Comparison of ENCODE assay signal across 8 mouse cellular contexts in genomic region chr3:88914384-88914810, GRCm38 (mm10). TPM values are rescaled to one million over a fixed set of nuclear protein-coding genes. Genes with fewer than 3 reads are reported as not detected.
A peak's percentile ranks its signal among the peaks of the same experiment; 100 is the strongest.
DNase-seq lines count a peak whose midpoint lies in the region; ATAC-seq and TF ChIP-seq lines count a peak whose summit lies in the region.

No protein-coding gene starts in this region.

- H3K27ac ChIP-seq in testis, adult 2 months (ENCODE audit: control insufficient read depth, insufficient read depth, low read depth, low read length): peak overlapping the region; percentile 95
- H3K27ac ChIP-seq in forebrain, embryonic 12.5 days: peak overlapping the region; percentile 85
- H3K27ac ChIP-seq in liver, embryonic 12.5 days: peak overlapping the region; percentile 77
- H3K27ac ChIP-seq in stomach, embryonic 16.5 days (ENCODE audit: low read length): peak overlapping the region; percentile 91

- TF ChIP-seq POLR2A in testis, adult 2 months (IDR thresholded peaks at IDR 0.05; ENCODE audit: control insufficient read depth, low read depth, low read length): no peak

- TF ChIP-seq CTCF in testis, adult 2 months (IDR thresholded peaks at IDR 0.05; ENCODE audit: control insufficient read depth, insufficient read depth, insufficient replicate concordance, low read depth, low read length): no peak

- ATAC-seq in forebrain, embryonic 12.5 days (ENCODE audit: low FRiP score): no peak
- no peak for ATAC-seq in liver, embryonic 12.5 days
- no peak for ATAC-seq in stomach, embryonic 16.5 days (ENCODE audit: insufficient read depth, low FRiP score)

- WGBS in forebrain, embryonic 12.5 days: 28% methylated on average over 8 of the region's 8 CpGs
- 27% methylated on average over 8 of the region's 8 CpGs for WGBS in liver, embryonic 12.5 days (ENCODE audit: insufficient replicate concordance)
- WGBS in stomach, embryonic 16.5 days: 27% methylated on average over 8 of the region's 8 CpGs

- H3K4me3 ChIP-seq in testis, adult 2 months (ENCODE audit: control insufficient read depth, low read depth, low read length): peak overlapping the region; percentile 91
- peak overlapping the region; percentile 77 for H3K4me3 ChIP-seq in forebrain, embryonic 12.5 days (replicated peaks)
- H3K4me3 ChIP-seq in liver, embryonic 12.5 days: peak overlapping the region; percentile 74
- H3K4me3 ChIP-seq in stomach, embryonic 16.5 days (replicated peaks; ENCODE audit: low read length): peak overlapping the region; percentile 70

- intact Hi-C loops in gastrocnemius, postnatal 36 days (cut with DNase I): no loop called here

- peaks cover 7% of the 10 kb centered on the region for H3K36me3 ChIP-seq in testis, adult 2 months (ENCODE audit: control insufficient read depth, insufficient read depth, low read length)
- H3K36me3 ChIP-seq in forebrain, embryonic 12.5 days (replicated peaks): peaks cover 29% of the 10 kb centered on the region
- H3K36me3 ChIP-seq in liver, embryonic 12.5 days: peaks cover 32% of the 10 kb centered on the region
- 0 out of 2 replicates have a peak, but pooled peaks cover 11% of the 10 kb centered on the region for H3K36me3 ChIP-seq in stomach, embryonic 16.5 days (ENCODE audit: control insufficient read depth, insufficient read depth, low read length)

- H3K9ac ChIP-seq in forebrain, embryonic 12.5 days: peak overlapping the region; percentile 76
- H3K9ac ChIP-seq in liver, embryonic 12.5 days: peak overlapping the region; percentile 79
- H3K9ac ChIP-seq in stomach, embryonic 16.5 days (ENCODE audit: low read length): peak overlapping the region; percentile 81

- peak overlapping the region; percentile 75 for H3K4me2 ChIP-seq in forebrain, embryonic 12.5 days
- peak overlapping the region; percentile 96 for H3K4me2 ChIP-seq in liver, embryonic 12.5 days
- H3K4me2 ChIP-seq in stomach, embryonic 16.5 days (ENCODE audit: low read depth, low read length): peak overlapping the region; percentile 62

- DNase-seq in testis, postnatal 10 days (ENCODE audit: low spot score): no peak
- no peak for DNase-seq in layer of hippocampus, postnatal 25 days (ENCODE audit: extremely low spot score in 1 of 2, low spot score in 1 of 2)
- no peak for DNase-seq in gastrocnemius, postnatal 36 days
- no peak for DNase-seq in testis, postnatal 14 days (ENCODE audit: low spot score)

- no peaks in the 10 kb centered on the region for H3K27me3 ChIP-seq in testis, adult 2 months (ENCODE audit: control insufficient read depth, insufficient read depth, low read length)
- no peaks in the 10 kb centered on the region for H3K27me3 ChIP-seq in forebrain, embryonic 12.5 days
- H3K27me3 ChIP-seq in liver, embryonic 12.5 days (replicated peaks): no peaks in the 10 kb centered on the region
- H3K27me3 ChIP-seq in stomach, embryonic 16.5 days (ENCODE audit: control insufficient read depth, insufficient read depth, low read length): no peaks in the 10 kb centered on the region

- no peaks in the 10 kb centered on the region for H3K9me3 ChIP-seq in forebrain, embryonic 12.5 days
- no peaks in the 10 kb centered on the region for H3K9me3 ChIP-seq in liver, embryonic 12.5 days (replicated peaks)
- H3K9me3 ChIP-seq in stomach, embryonic 16.5 days (replicated peaks; ENCODE audit: control insufficient read depth, low read length): no peaks in the 10 kb centered on the region

- peaks cover 3% of the 10 kb centered on the region for H3K4me1 ChIP-seq in testis, adult 2 months (ENCODE audit: control insufficient read depth, insufficient read depth, low read length)
- peaks cover 17% of the 10 kb centered on the region for H3K4me1 ChIP-seq in forebrain, embryonic 12.5 days
- peaks cover 20% of the 10 kb centered on the region for H3K4me1 ChIP-seq in liver, embryonic 12.5 days
- peaks cover 4% of the 10 kb centered on the region for H3K4me1 ChIP-seq in stomach, embryonic 16.5 days (ENCODE audit: control insufficient read depth, insufficient read depth, low read length)

RNA-seq across cellular contexts. Expression of gene Msto1, which starts 0.6 kb away (rescaled TPM):
- 224 and 232 TPM in 2 replicates for polyA plus RNA-seq in testis, adult 2 months (2012; rRNA removed)
- polyA plus RNA-seq in forebrain, embryonic 12.5 days (2016; fragmentation: Nextera tagmentation; extraction: Ambion mirVana): 43.9 and 44.7 TPM in 2 replicates
- polyA plus RNA-seq in liver, embryonic 12.5 days (2016; fragmentation: Nextera tagmentation; extraction: Ambion mirVana): 24.3 and 26.5 TPM in 2 replicates
- polyA plus RNA-seq in stomach, embryonic 16.5 days (2015; fragmentation: Nextera tagmentation; extraction: Ambion mirVana): 35.3 and 37.6 TPM in 2 replicates
- 10 to 100 TPM; 24.6 to 27.1 TPM for total RNA-seq in layer of hippocampus, postnatal 25 days (2021)
- 1 to 10 TPM; 7.6 to 7.9 TPM for total RNA-seq in gastrocnemius, postnatal 36 days (2021)

RNA-seq across cellular contexts. Expression of gene Ash1l, which starts 36.0 kb away (rescaled TPM):
- 5.6 and 6.1 TPM in 2 replicates for polyA plus RNA-seq in testis, adult 2 months (2012; rRNA removed)
- 22.1 and 23.6 TPM in 2 replicates for polyA plus RNA-seq in forebrain, embryonic 12.5 days (2016; fragmentation: Nextera tagmentation; extraction: Ambion mirVana)
- polyA plus RNA-seq in liver, embryonic 12.5 days (2016; fragmentation: Nextera tagmentation; extraction: Ambion mirVana): 8.0 and 8.9 TPM in 2 replicates
- 16.9 and 19.3 TPM in 2 replicates for polyA plus RNA-seq in stomach, embryonic 16.5 days (2015; fragmentation: Nextera tagmentation; extraction: Ambion mirVana)
- total RNA-seq in layer of hippocampus, postnatal 25 days (2021): 10 to 100 TPM; 70.5 to 82.0 TPM
- total RNA-seq in gastrocnemius, postnatal 36 days (2021): 10 to 100 TPM; 23.2 to 29.5 TPM

RNA-seq across cellular contexts. Expression of gene Dap3, which starts 36.6 kb away (rescaled TPM):
- polyA plus RNA-seq in testis, adult 2 months (2012; rRNA removed): 181 and 189 TPM in 2 replicates
- 135 and 138 TPM in 2 replicates for polyA plus RNA-seq in forebrain, embryonic 12.5 days (2016; fragmentation: Nextera tagmentation; extraction: Ambion mirVana)
- 133 and 139 TPM in 2 replicates for polyA plus RNA-seq in liver, embryonic 12.5 days (2016; fragmentation: Nextera tagmentation; extraction: Ambion mirVana)
- polyA plus RNA-seq in stomach, embryonic 16.5 days (2015; fragmentation: Nextera tagmentation; extraction: Ambion mirVana): 123 and 132 TPM in 2 replicates
- total RNA-seq in layer of hippocampus, postnatal 25 days (2021): 100 to 1,000 TPM; 102 to 116 TPM
- total RNA-seq in gastrocnemius, postnatal 36 days (2021): 10 to 100 TPM; 62.4 to 76.1 TPM
